Mouse (Mus musculus) spleen, adult 2 months (tissue): Measurements from ENCODE around the gene Sirpa. TPM values are rescaled to one million over a fixed set of nuclear protein-coding genes. Genes with fewer than 3 reads are reported as not detected.

ENCODE experiments used
- DNase-seq, 2 experiments: peaks; one replicate each; pipeline versions ENCODE4 v3.0.0 to v3.0.0-alpha.2; 2012 to 2021; ENCODE audit warnings: low spot score in 2 of 2, low read depth in 1 of 2
- H3K27ac ChIP-seq: fragments of 200-500 bp; 2 replicates; pipeline ENCODE4 v1.5.1; 2012; ENCODE audit warnings: low read length, inconsistent platforms; ENCODE audit not compliant: insufficient read depth
- H3K27me3 ChIP-seq: fragments of 200-500 bp; 2 replicates; pipeline ENCODE4 v1.6.1; 2012; ENCODE audit warnings: mild to moderate bottlenecking, moderate library complexity, low read length, inconsistent platforms; ENCODE audit not compliant: control insufficient read depth, insufficient read depth
- H3K36me3 ChIP-seq: fragments of 200-500 bp; 2 replicates; pipeline ENCODE4 v1.6.1; 2012; ENCODE audit warnings: mild to moderate bottlenecking, low read length, inconsistent platforms; ENCODE audit not compliant: control insufficient read depth, insufficient read depth
- H3K4me1 ChIP-seq: fragments of 200-500 bp; 2 replicates; pipeline ENCODE4 v1.6.1; 2011; ENCODE audit warnings: inconsistent platforms; ENCODE audit not compliant: control insufficient read depth, insufficient read depth, insufficient read length
- H3K4me3 ChIP-seq: fragments of 200-500 bp; 2 replicates; pipeline ENCODE4 v1.5.1; 2011; ENCODE audit warnings: mild to moderate bottlenecking, inconsistent platforms; ENCODE audit not compliant: insufficient read depth, insufficient read length; ENCODE audit errors: extremely low read depth
- CTCF ChIP-seq: fragments of 200-500 bp; IDR thresholded peaks from 2 replicates; pipeline ENCODE4 v1.5.1; 2011; ENCODE audit warnings: mild to moderate bottlenecking, inconsistent platforms; ENCODE audit not compliant: insufficient read depth, insufficient read length, insufficient replicate concordance; ENCODE audit errors: extremely low read depth
- POLR2A ChIP-seq: fragments of 200-500 bp; IDR thresholded peaks from 2 replicates; pipeline ENCODE4 v1.6.1; 2011; ENCODE audit warnings: low read depth, low read length, inconsistent platforms
- WGBS: fragments of 180-500 bp; shearing (Covaris S2); methylation state at CpG from one replicate; pipeline ENCODE4 v1.1.7; 2018; 5-methylcytosine and 5-hydroxymethylcytosine counted together
- polyA plus RNA-seq: library from polyadenylated mRNA; depleted of rRNA; stranded (reverse); fragments of >200 nt; gene quantifications from 2 replicates; pipeline ENCODE4 v1.2.3, GENCODE M21; 2012

Sirpa gene
- polyA plus RNA-seq, 1 experiment, result 145 TPM

DNA sequence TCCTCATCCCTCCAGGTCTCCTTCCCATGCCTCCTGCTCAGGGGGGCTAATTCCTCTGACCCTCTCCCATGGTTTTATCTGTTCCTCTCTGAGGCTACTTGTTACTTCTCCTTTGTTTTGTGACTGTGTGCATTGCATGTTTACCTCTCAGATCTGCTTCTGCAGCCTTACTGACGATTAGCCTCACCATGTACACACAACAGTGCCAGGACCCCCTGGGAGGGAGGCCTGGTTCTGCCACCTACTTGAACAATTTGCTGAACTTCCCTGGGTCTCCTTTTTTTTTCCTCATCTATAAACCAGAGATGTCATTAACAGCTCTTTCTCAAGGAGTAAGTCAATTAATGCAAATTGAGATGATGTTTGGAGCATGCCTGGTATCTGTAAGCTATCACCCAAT lies 4.9 kb downstream of the Sirpa start:
- Histone ChIP-seq H3K4me1 (peaks cover 7% of the 10 kb centered on the region; the same call in 1 of the 2 replicates), H3K4me3 (no peak overlapping the region)
- WGBS, result 84% methylated on average over 1 of the region's 1 CpGs

DNA sequence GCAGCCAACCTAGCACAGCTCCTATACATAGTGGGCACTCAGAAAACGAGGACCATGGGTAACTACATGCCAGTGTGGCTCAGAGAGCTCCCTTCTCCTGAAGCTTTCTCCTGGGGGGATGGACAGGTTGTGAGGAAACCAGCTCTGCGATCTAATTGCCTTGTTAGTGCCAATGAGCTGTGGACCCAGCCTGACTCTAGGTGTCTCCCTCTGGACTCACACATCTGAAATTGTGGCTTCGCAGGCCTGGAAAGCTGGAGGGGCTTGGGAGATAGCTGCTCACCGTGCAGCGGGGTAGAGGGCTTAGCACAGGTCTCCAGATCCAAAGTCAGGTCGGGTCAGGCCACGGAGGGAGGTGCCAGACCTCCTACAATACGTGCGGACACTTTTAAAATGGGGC lies 5.5 kb downstream of the Sirpa start:
- Histone ChIP-seq H3K27ac (no peak overlapping the region), H3K4me1 (peaks cover 7% of the 10 kb centered on the region; the same call in 1 of the 2 replicates), H3K27me3 (peaks cover 4% of the 10 kb centered on the region; the same call in 1 of the 2 replicates), H3K36me3 (no peaks in the 10 kb centered on the region), H3K4me3 (no peak overlapping the region)
- TF ChIP-seq CTCF (no peak), POLR2A (no peak)
- DNase-seq, result no peak
- WGBS, result 86% methylated on average over 9 of the region's 9 CpGs

More for the DNA sequence above, 4.9 kb downstream of the Sirpa start:
- TF ChIP-seq POLR2A (no peak), CTCF (no peak)
- DNase-seq, result no peak
- peaks cover 8% of the 10 kb centered on the region; the same call in 1 of the 2 replicates for H3K27me3 ChIP-seq
- H3K27ac ChIP-seq, result no peak overlapping the region
- no peaks in the 10 kb centered on the region for H3K36me3 ChIP-seq

DNA sequence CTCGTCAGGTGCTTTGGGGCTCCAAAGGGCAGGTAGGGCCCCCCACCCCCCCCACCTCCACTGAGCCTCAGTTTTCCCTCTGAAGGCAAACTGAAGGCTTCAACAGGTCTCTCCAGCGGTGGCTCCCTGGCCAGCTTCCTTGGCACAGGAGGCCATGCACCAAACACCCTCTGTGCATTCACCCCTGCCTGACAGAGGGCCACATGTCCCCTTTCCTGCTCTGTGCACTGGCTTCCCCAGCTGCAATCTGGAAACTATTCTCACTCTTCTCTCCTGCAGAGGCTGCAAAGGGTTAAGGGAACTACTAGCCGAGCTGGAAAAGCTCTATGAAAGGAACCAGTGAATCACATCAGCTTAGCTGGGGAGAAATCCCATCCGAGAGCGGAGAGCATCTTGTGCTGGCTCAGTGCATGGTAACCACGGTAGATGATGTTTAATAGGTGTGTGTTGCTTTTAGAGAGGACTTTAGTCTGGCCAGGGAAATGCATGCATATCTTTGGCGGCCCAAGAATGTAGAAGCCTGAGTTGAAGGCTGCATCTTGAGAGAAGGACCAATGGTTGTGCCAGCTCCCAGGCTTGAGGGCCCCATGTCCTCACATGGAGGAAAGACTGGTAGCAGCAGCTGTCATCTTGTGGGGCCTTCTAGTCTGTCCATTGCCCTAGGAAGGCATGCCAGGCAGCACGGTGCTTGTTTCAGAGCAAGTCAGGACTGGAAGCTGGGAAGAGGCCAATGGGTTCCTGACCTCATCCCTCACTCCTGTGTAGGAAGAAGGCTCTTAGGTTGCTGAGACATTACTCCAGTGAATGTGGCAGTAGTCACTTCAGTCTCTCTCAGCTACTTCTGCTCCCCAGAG lies 6.8 kb downstream of the Sirpa start:
- TF ChIP-seq POLR2A (no peak), CTCF (no peak)
- 87% methylated on average over 8 of the region's 8 CpGs for WGBS
- DNase-seq, result no peak
- H3K27me3 ChIP-seq, result no peaks in the 10 kb centered on the region
- H3K36me3 ChIP-seq, result no peaks in the 10 kb centered on the region
- H3K4me3 ChIP-seq, result no peak overlapping the region
- no peak overlapping the region for H3K27ac ChIP-seq
- peaks cover 7% of the 10 kb centered on the region; the same call in 1 of the 2 replicates for H3K4me1 ChIP-seq

DNA sequence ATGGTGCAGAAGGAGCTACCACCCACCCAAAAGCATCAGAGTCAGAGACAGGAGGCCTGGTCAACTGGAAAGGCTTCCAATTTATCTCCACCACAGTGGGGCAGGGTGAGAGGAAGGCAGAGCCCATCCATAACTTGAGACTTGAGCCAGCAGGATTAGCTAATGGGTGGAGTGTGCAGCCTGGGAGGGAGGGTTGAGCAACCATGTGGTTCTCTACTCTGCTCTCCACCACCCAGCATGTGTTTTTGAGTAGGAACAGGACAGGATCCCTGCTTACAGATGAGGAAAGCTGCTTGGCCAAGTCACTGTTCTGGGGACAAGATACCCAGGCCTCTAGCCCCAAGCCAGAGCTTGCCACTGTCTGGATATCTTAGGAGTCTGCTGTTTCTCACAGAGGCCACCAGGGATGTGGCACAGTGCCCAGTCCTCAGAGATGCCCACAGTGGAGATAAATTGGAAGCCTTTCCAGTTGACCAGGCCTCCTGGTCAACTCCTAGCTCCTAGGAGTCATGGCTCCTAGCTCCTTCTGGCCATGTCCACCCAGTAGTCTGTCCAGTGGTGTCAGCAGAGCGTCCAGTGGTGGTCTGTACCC lies 8.5 kb downstream of the Sirpa start:
- no peaks in the 10 kb centered on the region for H3K27me3 ChIP-seq
- H3K36me3 ChIP-seq, result no peaks in the 10 kb centered on the region
- TF ChIP-seq POLR2A (no peak), CTCF (no peak)
- WGBS, result 78% methylated on average over 1 of the region's 1 CpGs
- DNase-seq, result no peak
- H3K4me3 ChIP-seq, result no peak overlapping the region
- no peak overlapping the region for H3K27ac ChIP-seq
- no peaks in the 10 kb centered on the region; the same call in 1 of the 2 replicates for H3K4me1 ChIP-seq

GRCm38 (mm10) chr2:129601894-129602663 lies 9.4 kb downstream of the Sirpa start:
- WGBS, result 73% methylated on average over 10 of the region's 10 CpGs
- Histone ChIP-seq H3K4me3 (no peak overlapping the region), H3K36me3 (no peaks in the 10 kb centered on the region), H3K27me3 (no peaks in the 10 kb centered on the region), H3K27ac (no peak overlapping the region), H3K4me1 (no peaks in the 10 kb centered on the region)
- no peak for DNase-seq
- TF ChIP-seq CTCF (no peak), POLR2A (no peak)

- TF ChIP-seq POLR2A, result no peak
- TF ChIP-seq CTCF, result no peak
- H3K27me3 ChIP-seq, result no peaks in the 10 kb centered on the region
- DNase-seq, result no peak
- H3K27ac ChIP-seq, result no peak overlapping the region
- no peak overlapping the region for H3K4me3 ChIP-seq
- H3K4me1 ChIP-seq, result no peaks in the 10 kb centered on the region
- H3K36me3 ChIP-seq, result no peaks in the 10 kb centered on the region
- WGBS, result 94% methylated on average over 7 of the region's 7 CpGs
Measured at GRCm38 (mm10) chr2:129602856-129603255, 10.2 kb downstream of the Sirpa start.
